Mouse (Mus musculus): ENCODE results near the gene Olfr584. TPM values are rescaled to one million over a fixed set of nuclear protein-coding genes. Genes with fewer than 3 reads are reported as not detected.
A peak's percentile ranks its signal among the peaks of the same experiment; 100 is the strongest.

Olfr584 gene
- total RNA-seq (2014; rRNA removed) (not detected in 2 replicates), polyA plus RNA-seq (2015; fragmentation: Nextera tagmentation; extraction: Ambion mirVana) (not detected in 2 replicates)

- no peak within 1 kb of the TSS for H3K4me3 ChIP-seq (ENCODE audit: low read length)
- H3K9ac ChIP-seq (replicated peaks; ENCODE audit: low read length) = no peak within 1 kb of the TSS
- H3K27ac ChIP-seq = no peak within 1 kb of the TSS
- TF ChIP-seq CTCF (IDR thresholded peaks at IDR 0.05; ENCODE audit: low read depth) = no peak
- H3K27me3 ChIP-seq (ENCODE audit: insufficient read depth, low read length) = no peaks in the 10 kb centered on the region
- ATAC-seq (no peak), DNase-seq (ENCODE audit: low spot score) (no peak)
- WGBS = 82% methylated on average over 1 of the region's 1 CpGs
- H3K36me3 ChIP-seq (ENCODE audit: insufficient read depth, low read length) = no peaks in the 10 kb centered on the region
- H3K9me3 ChIP-seq (ENCODE audit: low read length) = no peaks in the 10 kb centered on the region
- H3K4me1 ChIP-seq (ENCODE audit: insufficient read depth, low read length) = no peaks in the 10 kb centered on the region
- no peak within 1 kb of the TSS for H3K4me2 ChIP-seq (ENCODE audit: low read depth, low read length)
Observed at GRCm38 (mm10) chr7:103081585-103081984, at the start of gene Olfr584. TSS of gene Olfr584 (plus strand) at chr7:103081885.

- no peak for TF ChIP-seq CTCF (IDR thresholded peaks at IDR 0.05; ENCODE audit: low read depth)
- no peaks in the 10 kb centered on the region for H3K4me1 ChIP-seq (ENCODE audit: insufficient read depth, low read length)
Observed at GRCm38 (mm10) chr7:103037724-103038123, 44.0 kb upstream of the Olfr584 start, which contains the start of gene Olfr582. TSS of gene Olfr582 (plus strand) at chr7:103038024.

GRCm38 (mm10) chr7:103051000-103051399 is 30.7 kb upstream of the Olfr584 start, which contains the start of gene Olfr583:
TSS of gene Olfr583 (plus strand) at chr7:103051300.
- no peaks in the 10 kb centered on the region for H3K9me3 ChIP-seq (ENCODE audit: low read length)
- DNase-seq (ENCODE audit: low spot score) (no peak), ATAC-seq (no peak)
- no peaks in the 10 kb centered on the region for H3K27me3 ChIP-seq (ENCODE audit: insufficient read depth, low read length)
- WGBS = 93% methylated on average over 1 of the region's 1 CpGs
- H3K36me3 ChIP-seq (ENCODE audit: insufficient read depth, low read length) = no peaks in the 10 kb centered on the region
- TF ChIP-seq CTCF (IDR thresholded peaks at IDR 0.05; ENCODE audit: low read depth) = no peak
- no peaks in the 10 kb centered on the region for H3K4me1 ChIP-seq (ENCODE audit: insufficient read depth, low read length)
- H3K27ac ChIP-seq = no peak within 1 kb of the TSS
- H3K9ac ChIP-seq (replicated peaks; ENCODE audit: low read length) = no peak within 1 kb of the TSS
- H3K4me3 ChIP-seq (ENCODE audit: low read length) = no peak within 1 kb of the TSS
- no peak within 1 kb of the TSS for H3K4me2 ChIP-seq (ENCODE audit: low read depth, low read length)

More at GRCm38 (mm10) chr7:103037724-103038123, 44.0 kb upstream of the Olfr584 start, which contains the start of gene Olfr582:
- Histone ChIP-seq H3K27me3 (ENCODE audit: insufficient read depth, low read length) (no peaks in the 10 kb centered on the region), H3K9ac (replicated peaks; ENCODE audit: low read length) (no peak within 1 kb of the TSS), H3K27ac (no peak within 1 kb of the TSS), H3K36me3 (ENCODE audit: insufficient read depth, low read length) (no peaks in the 10 kb centered on the region), H3K9me3 (ENCODE audit: low read length) (no peaks in the 10 kb centered on the region), H3K4me3 (ENCODE audit: low read length) (no peak within 1 kb of the TSS), H3K4me2 (ENCODE audit: low read depth, low read length) (no peak within 1 kb of the TSS)
- DNase-seq (ENCODE audit: low spot score) (no peak), ATAC-seq (no peak)

- TF ChIP-seq CTCF (IDR thresholded peaks at IDR 0.05; ENCODE audit: low read depth) = no peak
- DNase-seq (ENCODE audit: low spot score) = no peak
- no peak for ATAC-seq
- Histone ChIP-seq H3K27ac (no peak within 1 kb of the TSS), H3K36me3 (ENCODE audit: insufficient read depth, low read length) (no peaks in the 10 kb centered on the region), H3K4me1 (ENCODE audit: insufficient read depth, low read length) (no peaks in the 10 kb centered on the region), H3K27me3 (ENCODE audit: insufficient read depth, low read length) (no peaks in the 10 kb centered on the region), H3K9me3 (ENCODE audit: low read length) (no peaks in the 10 kb centered on the region), H3K4me2 (ENCODE audit: low read depth, low read length) (no peak within 1 kb of the TSS), H3K4me3 (ENCODE audit: low read length) (no peak within 1 kb of the TSS), H3K9ac (replicated peaks; ENCODE audit: low read length) (no peak within 1 kb of the TSS)
- WGBS = 90% methylated on average over 1 of the region's 1 CpGs
Observed at GRCm38 (mm10) chr7:103097420-103097819, 15.7 kb downstream of the Olfr584 start, which contains the start of gene Olfr585. TSS of gene Olfr585 (plus strand) at chr7:103097720.

GRCm38 (mm10) chr7:103119406-103119805 is 37.7 kb downstream of the Olfr584 start:
- no peaks in the 10 kb centered on the region for H3K9me3 ChIP-seq (ENCODE audit: low read length)
- no peak overlapping the region for H3K27ac ChIP-seq
- no peak overlapping the region for H3K4me3 ChIP-seq (ENCODE audit: low read length)
- peak; percentile 54 for TF ChIP-seq CTCF (IDR thresholded peaks at IDR 0.05; ENCODE audit: low read depth)
- WGBS = 51% methylated on average over 3 of the region's 3 CpGs
- no peak overlapping the region for H3K9ac ChIP-seq (replicated peaks; ENCODE audit: low read length)
- H3K27me3 ChIP-seq (ENCODE audit: insufficient read depth, low read length) = no peaks in the 10 kb centered on the region
- ATAC-seq (no peak), DNase-seq (ENCODE audit: low spot score) (peak; percentile 33)
- no peak overlapping the region for H3K4me2 ChIP-seq (ENCODE audit: low read depth, low read length)
- no peaks in the 10 kb centered on the region for H3K4me1 ChIP-seq (ENCODE audit: insufficient read depth, low read length)
- H3K36me3 ChIP-seq (ENCODE audit: insufficient read depth, low read length) = no peaks in the 10 kb centered on the region

GRCm38 (mm10) chr7:103125538-103125937 is 43.9 kb downstream of the Olfr584 start, which contains the start of gene Olfr586:
TSS of gene Olfr586 (minus strand) at chr7:103125638.
- H3K27ac ChIP-seq = no peak within 1 kb of the TSS
- no peak within 1 kb of the TSS for H3K4me2 ChIP-seq (ENCODE audit: low read depth, low read length)
- H3K27me3 ChIP-seq (ENCODE audit: insufficient read depth, low read length) = no peaks in the 10 kb centered on the region
- no peak within 1 kb of the TSS for H3K4me3 ChIP-seq (ENCODE audit: low read length)
- no peak within 1 kb of the TSS for H3K9ac ChIP-seq (replicated peaks; ENCODE audit: low read length)
- TF ChIP-seq CTCF (IDR thresholded peaks at IDR 0.05; ENCODE audit: low read depth) = no peak
- no peaks in the 10 kb centered on the region for H3K4me1 ChIP-seq (ENCODE audit: insufficient read depth, low read length)
- ATAC-seq (no peak), DNase-seq (ENCODE audit: low spot score) (no peak)
- H3K36me3 ChIP-seq (ENCODE audit: insufficient read depth, low read length) = no peaks in the 10 kb centered on the region
- WGBS = 91% methylated on average over 3 of the region's 3 CpGs
- H3K9me3 ChIP-seq (ENCODE audit: low read length) = no peaks in the 10 kb centered on the region

Other genes starting within 250 kb of the Olfr584 start
- gene Olfr566, start 223.1 kb upstream of the Olfr584 start, total RNA-seq (2014; rRNA removed) = not detected in 2 replicates
- gene Olfr566, start 223.1 kb upstream of the Olfr584 start, polyA plus RNA-seq (2015; fragmentation: Nextera tagmentation; extraction: Ambion mirVana) = not detected in 2 replicates
- not detected in 2 replicates for gene Olfr568, start 204.8 kb upstream of the Olfr584 start, total RNA-seq (2014; rRNA removed)
- not detected in 2 replicates for gene Olfr568, start 204.8 kb upstream of the Olfr584 start, polyA plus RNA-seq (2015; fragmentation: Nextera tagmentation; extraction: Ambion mirVana)
- not detected in 2 replicates for gene Olfr569, start 191.0 kb upstream of the Olfr584 start, total RNA-seq (2014; rRNA removed)
- gene Olfr569, start 191.0 kb upstream of the Olfr584 start, polyA plus RNA-seq (2015; fragmentation: Nextera tagmentation; extraction: Ambion mirVana) = not detected in 2 replicates
- gene Olfr570, start 187.3 kb upstream of the Olfr584 start, total RNA-seq (2014; rRNA removed) = not detected in 2 replicates
- not detected in 2 replicates for gene Olfr570, start 187.3 kb upstream of the Olfr584 start, polyA plus RNA-seq (2015; fragmentation: Nextera tagmentation; extraction: Ambion mirVana)
- not detected in 2 replicates for gene Olfr571, start 164.3 kb upstream of the Olfr584 start, total RNA-seq (2014; rRNA removed)
- gene Olfr571, start 164.3 kb upstream of the Olfr584 start, polyA plus RNA-seq (2015; fragmentation: Nextera tagmentation; extraction: Ambion mirVana) = not detected in 2 replicates
- not detected in 2 replicates for gene Olfr572, start 157.5 kb upstream of the Olfr584 start, total RNA-seq (2014; rRNA removed)
- not detected in 2 replicates for gene Olfr572, start 157.5 kb upstream of the Olfr584 start, polyA plus RNA-seq (2015; fragmentation: Nextera tagmentation; extraction: Ambion mirVana)
- gene Olfr573-ps1, start 139.3 kb upstream of the Olfr584 start, total RNA-seq (2014; rRNA removed) = not detected in 2 replicates
- gene Olfr573-ps1, start 139.3 kb upstream of the Olfr584 start, polyA plus RNA-seq (2015; fragmentation: Nextera tagmentation; extraction: Ambion mirVana) = not detected in 2 replicates
- not detected in 2 replicates for gene Olfr574, start 133.4 kb upstream of the Olfr584 start, total RNA-seq (2014; rRNA removed)
- gene Olfr574, start 133.4 kb upstream of the Olfr584 start, polyA plus RNA-seq (2015; fragmentation: Nextera tagmentation; extraction: Ambion mirVana) = not detected in 2 replicates
- not detected in 2 replicates for gene Olfr575, start 123.1 kb upstream of the Olfr584 start, total RNA-seq (2014; rRNA removed)
- gene Olfr575, start 123.1 kb upstream of the Olfr584 start, polyA plus RNA-seq (2015; fragmentation: Nextera tagmentation; extraction: Ambion mirVana) = not detected in 2 replicates
- not detected in 2 replicates for gene Olfr576, start 119.2 kb upstream of the Olfr584 start, total RNA-seq (2014; rRNA removed)
- gene Olfr576, start 119.2 kb upstream of the Olfr584 start, polyA plus RNA-seq (2015; fragmentation: Nextera tagmentation; extraction: Ambion mirVana) = not detected in 2 replicates
- gene Olfr577, start 105.9 kb upstream of the Olfr584 start, total RNA-seq (2014; rRNA removed) = not detected in 2 replicates
- gene Olfr577, start 105.9 kb upstream of the Olfr584 start, polyA plus RNA-seq (2015; fragmentation: Nextera tagmentation; extraction: Ambion mirVana) = not detected in 2 replicates
- not detected in 2 replicates for gene Olfr578, start 92.6 kb upstream of the Olfr584 start, total RNA-seq (2014; rRNA removed)
- not detected in 2 replicates for gene Olfr578, start 92.6 kb upstream of the Olfr584 start, polyA plus RNA-seq (2015; fragmentation: Nextera tagmentation; extraction: Ambion mirVana)
- not detected in 2 replicates for gene Olfr582, start 43.9 kb upstream of the Olfr584 start, total RNA-seq (2014; rRNA removed)
- not detected in 2 replicates for gene Olfr582, start 43.9 kb upstream of the Olfr584 start, polyA plus RNA-seq (2015; fragmentation: Nextera tagmentation; extraction: Ambion mirVana)
- gene Olfr583, start 30.6 kb upstream of the Olfr584 start, total RNA-seq (2014; rRNA removed) = not detected in 2 replicates
- gene Olfr583, start 30.6 kb upstream of the Olfr584 start, polyA plus RNA-seq (2015; fragmentation: Nextera tagmentation; extraction: Ambion mirVana) = not detected in 2 replicates
- not detected in 2 replicates for gene Olfr585, start 15.8 kb downstream of the Olfr584 start, total RNA-seq (2014; rRNA removed)
- not detected in 2 replicates for gene Olfr585, start 15.8 kb downstream of the Olfr584 start, polyA plus RNA-seq (2015; fragmentation: Nextera tagmentation; extraction: Ambion mirVana)
- not detected in 2 replicates for gene Olfr586, start 43.8 kb downstream of the Olfr584 start, total RNA-seq (2014; rRNA removed)
- not detected in 2 replicates for gene Olfr586, start 43.8 kb downstream of the Olfr584 start, polyA plus RNA-seq (2015; fragmentation: Nextera tagmentation; extraction: Ambion mirVana)
- gene Olfr588-ps1, start 59.0 kb downstream of the Olfr584 start, total RNA-seq (2014; rRNA removed) = not detected in 2 replicates
- not detected in 2 replicates for gene Olfr588-ps1, start 59.0 kb downstream of the Olfr584 start, polyA plus RNA-seq (2015; fragmentation: Nextera tagmentation; extraction: Ambion mirVana)
- gene Olfr589, start 74.5 kb downstream of the Olfr584 start, total RNA-seq (2014; rRNA removed) = not detected in 2 replicates
- not detected in 2 replicates for gene Olfr589, start 74.5 kb downstream of the Olfr584 start, polyA plus RNA-seq (2015; fragmentation: Nextera tagmentation; extraction: Ambion mirVana)
- gene Olfr591, start 96.5 kb downstream of the Olfr584 start, total RNA-seq (2014; rRNA removed) = not detected in 2 replicates
- not detected in 2 replicates for gene Olfr591, start 96.5 kb downstream of the Olfr584 start, polyA plus RNA-seq (2015; fragmentation: Nextera tagmentation; extraction: Ambion mirVana)
- not detected in 2 replicates for gene Olfr592, start 102.9 kb downstream of the Olfr584 start, total RNA-seq (2014; rRNA removed)
- not detected in 2 replicates for gene Olfr592, start 102.9 kb downstream of the Olfr584 start, polyA plus RNA-seq (2015; fragmentation: Nextera tagmentation; extraction: Ambion mirVana)
- gene Olfr593, start 130.0 kb downstream of the Olfr584 start, total RNA-seq (2014; rRNA removed) = not detected in 2 replicates
- gene Olfr593, start 130.0 kb downstream of the Olfr584 start, polyA plus RNA-seq (2015; fragmentation: Nextera tagmentation; extraction: Ambion mirVana) = not detected in 2 replicates
- not detected in 2 replicates for gene Olfr594, start 135.1 kb downstream of the Olfr584 start, total RNA-seq (2014; rRNA removed)
- gene Olfr594, start 135.1 kb downstream of the Olfr584 start, polyA plus RNA-seq (2015; fragmentation: Nextera tagmentation; extraction: Ambion mirVana) = not detected in 2 replicates
- not detected in 2 replicates for gene Usp17ld, start 170.6 kb downstream of the Olfr584 start, total RNA-seq (2014; rRNA removed)
- gene Usp17ld, start 170.6 kb downstream of the Olfr584 start, polyA plus RNA-seq (2015; fragmentation: Nextera tagmentation; extraction: Ambion mirVana) = not detected in 2 replicates
- not detected in 2 replicates for gene Olfr596, start 223.8 kb downstream of the Olfr584 start, total RNA-seq (2014; rRNA removed)
- not detected in 2 replicates for gene Olfr596, start 223.8 kb downstream of the Olfr584 start, polyA plus RNA-seq (2015; fragmentation: Nextera tagmentation; extraction: Ambion mirVana)
- not detected in 2 replicates for gene Olfr597, start 234.4 kb downstream of the Olfr584 start, total RNA-seq (2014; rRNA removed)
- gene Olfr597, start 234.4 kb downstream of the Olfr584 start, polyA plus RNA-seq (2015; fragmentation: Nextera tagmentation; extraction: Ambion mirVana) = not detected in 2 replicates
- not detected in 2 replicates for gene Olfr598, start 241.7 kb downstream of the Olfr584 start, total RNA-seq (2014; rRNA removed)
- gene Olfr598, start 241.7 kb downstream of the Olfr584 start, polyA plus RNA-seq (2015; fragmentation: Nextera tagmentation; extraction: Ambion mirVana) = not detected in 2 replicates

Data from hindbrain, postnatal 0 days (tissue).